Mouse (Mus musculus): ENCODE data around the gene Lamc1. TPM values are rescaled to one million over a fixed set of nuclear protein-coding genes. Genes with fewer than 3 reads are reported as not detected.
A peak's percentile ranks its signal among the peaks of the same experiment; 100 is the strongest.

Lamc1 gene
- total and polyA plus RNA-seq, 2 experiments from 2014 or later = 62.8 to 186 TPM

GRCm38 (mm10) chr1:153286216-153286615 lies 46.4 kb downstream of the Lamc1 start:
- no peak for TF ChIP-seq EP300 (IDR thresholded peaks at IDR 0.05; ENCODE audit: low read depth)
- no peak for TF ChIP-seq CTCF (IDR thresholded peaks at IDR 0.05; ENCODE audit: low read depth)
- Histone ChIP-seq H3K9me3 (replicated peaks; ENCODE audit: control insufficient read depth, low read length) (no peaks in the 10 kb centered on the region), H3K27me3 (ENCODE audit: control insufficient read depth, insufficient read depth, low read length) (no peaks in the 10 kb centered on the region), H3K27ac (ENCODE audit: low read depth) (peak overlapping the region; percentile 40), H3K4me1 (ENCODE audit: control insufficient read depth, insufficient read depth) (peaks cover 36% of the 10 kb centered on the region), H3K9ac (replicated peaks; ENCODE audit: low read depth, low read length) (no peak overlapping the region), H3K36me3 (replicated peaks; ENCODE audit: control insufficient read depth, insufficient read depth, low read length) (no peaks in the 10 kb centered on the region), H3K4me3 (ENCODE audit: low read depth, low read length) (no peak overlapping the region), H3K4me2 (ENCODE audit: low read depth, low read length) (peak overlapping the region; percentile 21)
- DNase-seq (ENCODE audit: low spot score) (no peak), ATAC-seq (ENCODE audit: insufficient read depth, low read depth) (peak; percentile 28; the same call in 1 of the 2 replicates)
- 68% methylated on average over 9 of the region's 9 CpGs for WGBS

DNA sequence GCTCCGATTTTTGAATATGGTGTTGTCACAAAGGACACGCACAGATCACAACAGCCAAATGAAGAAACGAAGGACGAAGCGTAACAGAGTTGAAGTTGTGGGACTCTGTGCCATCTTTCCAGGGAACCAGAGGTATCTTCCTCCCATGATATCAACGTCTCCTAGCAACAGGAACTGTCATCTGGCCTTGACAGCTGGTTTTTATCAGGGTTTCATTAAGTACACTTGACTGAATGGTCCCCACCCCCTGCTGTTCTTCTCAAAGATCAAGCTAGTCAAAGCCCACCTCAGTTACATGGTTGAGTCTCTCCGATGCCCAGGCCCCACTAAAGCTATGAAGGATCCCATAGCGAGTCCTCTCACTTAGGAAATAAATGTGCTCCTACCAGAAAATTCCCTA lies 47.4 kb downstream of the Lamc1 start:
- Histone ChIP-seq H3K9me3 (replicated peaks; ENCODE audit: control insufficient read depth, low read length) (no peaks in the 10 kb centered on the region), H3K4me1 (ENCODE audit: control insufficient read depth, insufficient read depth) (peaks cover 45% of the 10 kb centered on the region), H3K27me3 (ENCODE audit: control insufficient read depth, insufficient read depth, low read length) (no peaks in the 10 kb centered on the region), H3K9ac (replicated peaks; ENCODE audit: low read depth, low read length) (no peak overlapping the region), H3K4me3 (ENCODE audit: low read depth, low read length) (no peak overlapping the region), H3K27ac (ENCODE audit: low read depth) (no peak overlapping the region), H3K36me3 (replicated peaks; ENCODE audit: control insufficient read depth, insufficient read depth, low read length) (no peaks in the 10 kb centered on the region), H3K4me2 (ENCODE audit: low read depth, low read length) (no peak overlapping the region)
- TF ChIP-seq EP300 (IDR thresholded peaks at IDR 0.05; ENCODE audit: low read depth) = no peak
- TF ChIP-seq CTCF (IDR thresholded peaks at IDR 0.05; ENCODE audit: low read depth) = no peak
- DNase-seq (ENCODE audit: low spot score) (no peak), ATAC-seq (ENCODE audit: insufficient read depth, low read depth) (no peak)
- 68% methylated on average over 8 of the region's 8 CpGs for WGBS

- no peak overlapping the region for H3K4me2 ChIP-seq (ENCODE audit: low read depth, low read length)
- TF ChIP-seq EP300 (IDR thresholded peaks at IDR 0.05; ENCODE audit: low read depth) = no peak
- TF ChIP-seq CTCF (IDR thresholded peaks at IDR 0.05; ENCODE audit: low read depth) = no peak
- H3K27me3 ChIP-seq (ENCODE audit: control insufficient read depth, insufficient read depth, low read length) = no peaks in the 10 kb centered on the region
- peaks cover 56% of the 10 kb centered on the region for H3K4me1 ChIP-seq (ENCODE audit: control insufficient read depth, insufficient read depth)
- H3K4me3 ChIP-seq (ENCODE audit: low read depth, low read length) = no peak overlapping the region
- H3K36me3 ChIP-seq (replicated peaks; ENCODE audit: control insufficient read depth, insufficient read depth, low read length) = no peaks in the 10 kb centered on the region
- H3K9ac ChIP-seq (replicated peaks; ENCODE audit: low read depth, low read length) = no peak overlapping the region
- ATAC-seq (ENCODE audit: insufficient read depth, low read depth) (peak; percentile 40; the same call in 1 of the 2 replicates), DNase-seq (ENCODE audit: low spot score) (no peak)
- 42% methylated on average over 5 of the region's 5 CpGs for WGBS
- peak overlapping the region; percentile 84 for H3K27ac ChIP-seq (ENCODE audit: low read depth)
- no peaks in the 10 kb centered on the region for H3K9me3 ChIP-seq (replicated peaks; ENCODE audit: control insufficient read depth, low read length)
Observed at GRCm38 (mm10) chr1:153282342-153282975, 50.1 kb downstream of the Lamc1 start.

DNA sequence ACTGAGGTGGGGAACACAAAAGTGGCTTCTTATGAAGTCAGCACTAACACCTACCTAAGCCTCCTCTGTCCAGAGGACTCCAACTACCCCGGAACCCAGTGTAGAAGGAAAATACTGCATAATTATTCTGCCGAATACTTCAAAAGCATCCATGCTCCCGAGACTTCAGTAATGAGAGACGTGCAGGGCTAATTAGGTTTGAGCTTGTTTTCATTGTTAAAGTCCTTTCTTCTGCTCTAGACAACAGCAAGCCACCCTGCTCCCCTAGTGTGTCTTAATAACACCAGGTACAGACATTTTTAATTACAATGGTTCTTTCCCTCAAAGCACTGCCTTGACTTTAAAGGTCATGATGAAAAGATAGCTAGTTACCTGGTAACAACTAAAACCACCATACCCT lies 51.1 kb downstream of the Lamc1 start:
- Histone ChIP-seq H3K27me3 (ENCODE audit: control insufficient read depth, insufficient read depth, low read length) (no peaks in the 10 kb centered on the region), H3K4me1 (ENCODE audit: control insufficient read depth, insufficient read depth) (peaks cover 52% of the 10 kb centered on the region), H3K9ac (replicated peaks; ENCODE audit: low read depth, low read length) (no peak overlapping the region), H3K4me2 (ENCODE audit: low read depth, low read length) (no peak overlapping the region), H3K36me3 (replicated peaks; ENCODE audit: control insufficient read depth, insufficient read depth, low read length) (no peaks in the 10 kb centered on the region), H3K27ac (ENCODE audit: low read depth) (peak overlapping the region; percentile 84), H3K9me3 (replicated peaks; ENCODE audit: control insufficient read depth, low read length) (no peaks in the 10 kb centered on the region), H3K4me3 (ENCODE audit: low read depth, low read length) (no peak overlapping the region)
- DNase-seq (ENCODE audit: low spot score) = no peak
- TF ChIP-seq EP300 (IDR thresholded peaks at IDR 0.05; ENCODE audit: low read depth) (no peak), CTCF (IDR thresholded peaks at IDR 0.05; ENCODE audit: low read depth) (no peak)
- no peak for ATAC-seq (ENCODE audit: insufficient read depth, low read depth)
- WGBS = 59% methylated on average over 4 of the region's 4 CpGs

GRCm38 (mm10) chr1:153280411-153280810 lies 52.2 kb downstream of the Lamc1 start:
- H3K4me2 ChIP-seq (ENCODE audit: low read depth, low read length) = peak overlapping the region; percentile 63

More at GRCm38 (mm10) chr1:153280411-153280810, 52.2 kb downstream of the Lamc1 start:
- Histone ChIP-seq H3K9me3 (replicated peaks; ENCODE audit: control insufficient read depth, low read length) (no peaks in the 10 kb centered on the region), H3K4me3 (ENCODE audit: low read depth, low read length) (peak overlapping the region; percentile 25), H3K4me1 (ENCODE audit: control insufficient read depth, insufficient read depth) (peaks cover 52% of the 10 kb centered on the region), H3K27me3 (ENCODE audit: control insufficient read depth, insufficient read depth, low read length) (no peaks in the 10 kb centered on the region), H3K36me3 (replicated peaks; ENCODE audit: control insufficient read depth, insufficient read depth, low read length) (no peaks in the 10 kb centered on the region), H3K27ac (ENCODE audit: low read depth) (peak overlapping the region; percentile 84), H3K9ac (replicated peaks; ENCODE audit: low read depth, low read length) (peak overlapping the region; percentile 26; the same call in 1 of the 2 replicates)
- 9% methylated on average over 5 of the region's 5 CpGs for WGBS
- peak; percentile 82 for ATAC-seq (ENCODE audit: insufficient read depth, low read depth)
- TF ChIP-seq CTCF (IDR thresholded peaks at IDR 0.05; ENCODE audit: low read depth) (no peak), EP300 (IDR thresholded peaks at IDR 0.05; ENCODE audit: low read depth) (no peak)
- DNase-seq (ENCODE audit: low spot score) = peak; percentile 79
